Mouse (Mus musculus): Measurements from ENCODE around the gene Tha1. TPM values are rescaled to one million over a fixed set of nuclear protein-coding genes. Genes with fewer than 3 reads are reported as not detected.

The Tha1 gene
- polyA plus RNA-seq (2012; ENCODE audit: low replicate concordance): 6.1 and 12.9 TPM in 2 replicates

DNA sequence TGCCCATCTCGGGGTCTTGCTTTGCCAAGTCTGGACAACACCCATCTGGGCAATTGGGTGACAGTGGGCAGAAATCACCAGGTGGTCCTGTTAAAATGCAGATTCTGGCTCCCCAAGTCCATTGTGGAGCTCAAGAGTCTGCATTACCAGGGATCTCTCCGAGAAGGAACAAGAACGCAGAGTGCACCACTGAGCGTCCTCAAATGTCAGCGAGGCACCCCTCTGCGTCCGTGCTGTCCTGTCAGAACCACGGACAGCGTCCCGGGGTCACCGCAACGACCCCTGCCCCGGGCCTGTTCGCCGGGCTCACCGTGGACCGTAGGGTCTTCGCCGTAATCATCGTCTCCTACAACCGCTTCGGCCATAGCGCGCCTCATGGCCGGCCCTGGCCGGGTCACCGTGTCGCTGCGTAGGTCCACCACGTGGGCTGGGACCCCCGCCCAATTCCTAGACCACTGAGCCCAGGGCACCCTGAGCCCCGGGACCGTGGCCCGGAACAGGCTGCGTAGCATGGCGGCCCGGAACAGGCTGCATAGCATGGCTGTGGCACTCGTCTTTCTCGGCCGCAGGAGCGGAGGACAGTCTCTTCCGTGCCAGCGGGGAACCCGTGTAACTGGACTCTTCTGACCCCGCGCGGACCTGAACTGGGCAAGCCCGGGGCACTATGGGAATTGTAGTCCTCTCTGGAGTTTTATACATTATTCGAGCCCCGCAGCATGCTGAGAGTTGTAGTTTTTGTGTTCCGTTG lies at the start of gene Tha1:
Gene Tha1 (minus strand): TSS at position 621 of the 748 bp plus-strand sequence.

DNA sequence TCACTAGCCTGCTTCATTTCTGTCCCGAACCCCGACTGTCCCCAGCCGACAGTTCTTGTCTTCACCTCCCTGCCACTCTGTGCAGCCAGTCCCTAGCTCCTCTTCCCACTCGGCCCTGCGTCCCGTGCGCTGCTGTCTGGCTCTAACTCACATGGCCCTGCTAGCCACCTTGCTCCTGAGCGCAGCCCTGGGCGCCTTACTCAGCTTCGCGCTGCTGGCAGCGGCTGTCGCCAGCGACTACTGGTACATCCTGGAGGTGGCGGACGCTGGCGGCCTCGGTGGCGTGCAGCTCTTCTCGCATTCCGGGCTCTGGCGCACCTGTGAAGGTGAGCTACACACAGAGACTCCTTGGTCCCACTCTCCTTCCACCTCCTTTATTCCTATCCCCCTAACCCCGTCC lies 12.7 kb downstream of the Tha1 start, which contains the start of gene Tmem235:
Gene Tmem235 (plus strand): TSS at position 152 of the 400 bp plus-strand sequence.

DNA sequence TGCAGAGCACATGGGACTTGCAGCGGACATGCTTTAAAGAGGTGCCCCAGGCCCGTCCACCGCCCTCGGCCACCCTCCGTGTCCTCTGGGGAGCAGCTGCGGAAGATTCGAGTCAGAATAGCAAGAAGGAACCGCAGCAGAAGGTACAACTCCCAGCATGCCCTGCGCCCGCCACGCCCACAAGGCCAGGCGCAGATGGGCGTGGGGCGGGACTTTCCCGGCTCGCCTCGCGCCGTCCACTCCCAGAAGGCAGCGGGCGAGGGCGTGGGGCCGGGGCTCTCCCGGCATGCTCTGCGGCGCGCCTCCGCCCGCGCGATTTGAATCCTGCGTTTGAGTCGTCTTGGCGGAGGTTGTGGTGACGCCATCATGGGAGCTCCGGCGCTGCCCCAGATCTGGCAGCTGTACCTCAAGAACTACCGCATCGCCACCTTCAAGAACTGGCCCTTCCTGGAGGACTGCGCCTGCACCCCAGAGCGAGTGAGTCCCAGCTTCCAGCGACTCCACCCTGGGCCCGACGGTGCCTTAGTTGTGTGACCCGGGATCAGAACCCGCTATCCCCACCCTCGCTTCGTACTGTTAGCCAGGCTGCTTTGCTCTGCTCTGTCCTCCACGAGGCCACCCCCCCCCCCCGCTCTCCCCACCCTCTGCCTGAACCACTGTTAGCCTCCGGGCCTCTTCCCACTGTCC lies 24.2 kb downstream of the Tha1 start, which contains the start of gene Birc5:
Gene Birc5 (plus strand): TSS at position 267 of the 687 bp plus-strand sequence.

DNA sequence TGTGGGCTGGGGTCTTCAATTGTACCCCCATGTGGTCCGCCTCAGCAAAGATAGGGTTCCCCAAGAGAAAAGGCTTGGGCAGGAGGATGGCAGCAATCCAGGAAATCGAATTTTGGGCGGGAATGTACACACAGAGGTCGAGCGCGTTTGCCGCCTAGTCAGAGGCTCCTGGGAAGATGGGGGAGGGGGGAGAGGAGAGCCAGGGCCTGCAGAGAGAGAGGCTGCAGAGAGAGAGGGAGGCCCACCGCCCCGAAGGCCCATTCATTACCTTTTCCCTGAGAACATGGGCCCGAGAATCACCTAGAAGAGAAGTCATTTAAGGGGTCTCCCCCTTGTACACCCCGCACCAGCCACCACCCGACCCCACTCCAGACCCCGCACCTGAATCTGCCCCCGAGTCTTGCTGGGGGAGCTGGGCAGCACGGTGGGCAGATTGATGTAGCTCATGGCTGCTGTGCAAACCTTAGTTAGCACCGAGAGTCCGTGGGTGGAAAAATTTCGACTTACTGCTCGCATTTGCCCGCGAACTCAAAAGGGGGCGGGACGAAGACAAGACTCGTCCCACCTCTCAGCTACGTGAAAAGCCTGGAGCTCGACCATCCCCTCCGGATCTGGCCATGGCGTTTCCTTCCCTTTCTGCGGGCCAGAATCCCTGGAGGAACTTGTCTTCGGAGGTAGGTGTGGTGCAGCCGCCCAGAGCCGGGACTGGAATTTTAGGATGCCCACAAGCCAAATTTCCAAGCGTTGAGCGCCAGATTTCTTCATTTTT lies 47.8 kb downstream of the Tha1 start, which contains the start of the genes Afmid and Tk1:
Gene Afmid (plus strand): TSS at position 592 of the 769 bp plus-strand sequence.
Gene Tk1 (minus strand): TSS at position 760 of the 769 bp plus-strand sequence.

Other genes with a start within 250 kb of the Tha1 start
- gene Tnrc6c, start 219.2 kb downstream of the Tha1 start, polyA plus RNA-seq (2012; ENCODE audit: low replicate concordance): 38.5 and 87.8 TPM in 2 replicates
- gene Tmc8, start 91.4 kb downstream of the Tha1 start, polyA plus RNA-seq (2012; ENCODE audit: low replicate concordance): 217 and 218 TPM in 2 replicates
- gene Tmc6, start 91.3 kb downstream of the Tha1 start, polyA plus RNA-seq (2012; ENCODE audit: low replicate concordance): 156 and 334 TPM in 2 replicates
- gene 6030468B19Rik, start 75.8 kb downstream of the Tha1 start, polyA plus RNA-seq (2012; ENCODE audit: low replicate concordance): 9.5 and 15.5 TPM in 2 replicates
- gene Gm20708, start 63.8 kb downstream of the Tha1 start, polyA plus RNA-seq (2012; ENCODE audit: low replicate concordance): 1.6 and 3.5 TPM in 2 replicates
- gene Syngr2, start 63.8 kb downstream of the Tha1 start, polyA plus RNA-seq (2012; ENCODE audit: low replicate concordance): 179 and 321 TPM in 2 replicates
- gene Afmid, start 47.6 kb downstream of the Tha1 start, polyA plus RNA-seq (2012; ENCODE audit: low replicate concordance): 7.9 and 25.2 TPM in 2 replicates
- gene Tk1, start 47.4 kb downstream of the Tha1 start, polyA plus RNA-seq (2012; ENCODE audit: low replicate concordance): 13.4 and 50.4 TPM in 2 replicates
- gene Birc5, start 24.2 kb downstream of the Tha1 start, polyA plus RNA-seq (2012; ENCODE audit: low replicate concordance): 2.8 and 42.0 TPM in 2 replicates
- not detected in 2 replicates for gene Tmem235, start 12.7 kb downstream of the Tha1 start, polyA plus RNA-seq (2012; ENCODE audit: low replicate concordance)
- gene Socs3, start 96.6 kb upstream of the Tha1 start, polyA plus RNA-seq (2012; ENCODE audit: low replicate concordance): 51.9 and 122 TPM in 2 replicates
- 30.4 and 63.1 TPM in 2 replicates for gene Pgs1, start 112.8 kb upstream of the Tha1 start, polyA plus RNA-seq (2012; ENCODE audit: low replicate concordance)

Data from hematopoietic multipotent progenitor cell, adult 10-12 weeks (in vitro differentiated cells).